Mouse (Mus musculus): ENCODE measurements around the gene Vcp. TPM values are rescaled to one million over a fixed set of nuclear protein-coding genes. Genes with fewer than 3 reads are reported as not detected.
A peak's percentile ranks its signal among the peaks of the same experiment; 100 is the strongest.

Gene Vcp
- total and polyA plus RNA-seq, 3 experiments: 136 to 261 (median 223) TPM

GRCm38 (mm10) chr4:43043644-43044357, 43.5 kb upstream of the Vcp start:
- peak; percentile 17 for DNase-seq (ENCODE audit: low spot score)
- TF ChIP-seq CTCF (IDR thresholded peaks at IDR 0.05; ENCODE audit: low read depth, low read length) (no peak), POLR2AphosphoS5 (IDR thresholded peaks at IDR 0.05; ENCODE audit: insufficient replicate concordance, low read depth, low read length) (no peak), TAL1 (conservative IDR thresholded peaks at IDR 0.05; ENCODE audit: low read depth, low read length) (no peak), GATA1 (IDR thresholded peaks at IDR 0.05; ENCODE audit: borderline replicate concordance, low read length) (no peak), GATA2 (IDR thresholded peaks at IDR 0.05; ENCODE audit: borderline replicate concordance, low read depth, low read length) (no peak)
- Histone ChIP-seq H3K27me3 (ENCODE audit: insufficient read depth, low read length) (peaks cover 6% of the 10 kb centered on the region), H3K36me3 (replicated peaks) (no peaks in the 10 kb centered on the region), H3K9me3 (replicated peaks) (no peaks in the 10 kb centered on the region), H3K4me1 (ENCODE audit: insufficient read depth, low read depth, low read length) (peaks cover 73% of the 10 kb centered on the region), H3K4me3 (ENCODE audit: low read depth, low read length) (peak overlapping the region; percentile 35; the same call in 1 of the 2 replicates)
- no peak for ATAC-seq (ENCODE audit: extremely low read depth, insufficient number of reproducible peaks, low FRiP score, poor library complexity, severe bottlenecking)

- ATAC-seq (ENCODE audit: extremely low read depth, insufficient number of reproducible peaks, low FRiP score, poor library complexity, severe bottlenecking): no peak
- no peak for TF ChIP-seq POLR2AphosphoS5 (IDR thresholded peaks at IDR 0.05; ENCODE audit: insufficient replicate concordance, low read depth, low read length)
- no peak for TF ChIP-seq TAL1 (conservative IDR thresholded peaks at IDR 0.05; ENCODE audit: low read depth, low read length)
- TF ChIP-seq CTCF (IDR thresholded peaks at IDR 0.05; ENCODE audit: low read depth, low read length): no peak
- no peak for TF ChIP-seq GATA2 (IDR thresholded peaks at IDR 0.05; ENCODE audit: borderline replicate concordance, low read depth, low read length)
- TF ChIP-seq GATA1 (IDR thresholded peaks at IDR 0.05; ENCODE audit: borderline replicate concordance, low read length): no peak
- no peak overlapping the region for H3K4me3 ChIP-seq (ENCODE audit: low read depth, low read length)
Measured at GRCm38 (mm10) chr4:43040881-43041547, 40.7 kb upstream of the Vcp start.

GRCm38 (mm10) chr4:43040114-43040572, 39.8 kb upstream of the Vcp start:
- Histone ChIP-seq H3K27me3 (ENCODE audit: insufficient read depth, low read length) (no peaks in the 10 kb centered on the region), H3K4me3 (ENCODE audit: low read depth, low read length) (peak overlapping the region; percentile 77), H3K36me3 (replicated peaks) (peaks cover 10% of the 10 kb centered on the region), H3K4me1 (ENCODE audit: insufficient read depth, low read depth, low read length) (peaks cover 84% of the 10 kb centered on the region), H3K9me3 (replicated peaks) (no peaks in the 10 kb centered on the region)
- peak; percentile 72 for DNase-seq (ENCODE audit: low spot score)
- peak; percentile 88 for ATAC-seq (ENCODE audit: extremely low read depth, insufficient number of reproducible peaks, low FRiP score, poor library complexity, severe bottlenecking)
- TF ChIP-seq CTCF (IDR thresholded peaks at IDR 0.05; ENCODE audit: low read depth, low read length) (no peak), GATA2 (IDR thresholded peaks at IDR 0.05; ENCODE audit: borderline replicate concordance, low read depth, low read length) (no peak), TAL1 (conservative IDR thresholded peaks at IDR 0.05; ENCODE audit: low read depth, low read length) (no peak), POLR2AphosphoS5 (IDR thresholded peaks at IDR 0.05; ENCODE audit: insufficient replicate concordance, low read depth, low read length) (no peak), GATA1 (IDR thresholded peaks at IDR 0.05; ENCODE audit: borderline replicate concordance, low read length) (no peak)

More at GRCm38 (mm10) chr4:43040881-43041547, 40.7 kb upstream of the Vcp start:
- peaks cover 2% of the 10 kb centered on the region; the same call in 1 of the 2 replicates for H3K27me3 ChIP-seq (ENCODE audit: insufficient read depth, low read length)
- H3K9me3 ChIP-seq (replicated peaks): no peaks in the 10 kb centered on the region
- no peak for DNase-seq (ENCODE audit: low spot score)
- peaks cover 83% of the 10 kb centered on the region for H3K4me1 ChIP-seq (ENCODE audit: insufficient read depth, low read depth, low read length)
- peaks cover 6% of the 10 kb centered on the region for H3K36me3 ChIP-seq (replicated peaks)

- TF ChIP-seq GATA2 (IDR thresholded peaks at IDR 0.05; ENCODE audit: borderline replicate concordance, low read depth, low read length) (no peak), GATA1 (IDR thresholded peaks at IDR 0.05; ENCODE audit: borderline replicate concordance, low read length) (no peak), TAL1 (conservative IDR thresholded peaks at IDR 0.05; ENCODE audit: low read depth, low read length) (no peak)
- no peak for DNase-seq (ENCODE audit: low spot score)
- Histone ChIP-seq H3K9me3 (replicated peaks) (no peaks in the 10 kb centered on the region), H3K27me3 (ENCODE audit: insufficient read depth, low read length) (no peaks in the 10 kb centered on the region), H3K36me3 (replicated peaks) (peaks cover 13% of the 10 kb centered on the region), H3K4me1 (ENCODE audit: insufficient read depth, low read depth, low read length) (peaks cover 79% of the 10 kb centered on the region), H3K4me3 (ENCODE audit: low read depth, low read length) (peak overlapping the region; percentile 77)
- no peak for ATAC-seq (ENCODE audit: extremely low read depth, insufficient number of reproducible peaks, low FRiP score, poor library complexity, severe bottlenecking)
Measured at GRCm38 (mm10) chr4:43039609-43040008, 39.3 kb upstream of the Vcp start.

GRCm38 (mm10) chr4:43038567-43039495, 38.5 kb upstream of the Vcp start:
- DNase-seq (ENCODE audit: low spot score): no peak
- Histone ChIP-seq H3K9me3 (replicated peaks) (no peaks in the 10 kb centered on the region), H3K4me1 (ENCODE audit: insufficient read depth, low read depth, low read length) (peaks cover 75% of the 10 kb centered on the region), H3K4me3 (ENCODE audit: low read depth, low read length) (peak overlapping the region; percentile 77), H3K36me3 (replicated peaks) (peaks cover 20% of the 10 kb centered on the region), H3K27me3 (ENCODE audit: insufficient read depth, low read length) (peaks cover under 1% of the 10 kb centered on the region; the same call in 1 of the 2 replicates)
- TF ChIP-seq POLR2AphosphoS5 (IDR thresholded peaks at IDR 0.05; ENCODE audit: insufficient replicate concordance, low read depth, low read length) (no peak), GATA1 (IDR thresholded peaks at IDR 0.05; ENCODE audit: borderline replicate concordance, low read length) (no peak), GATA2 (IDR thresholded peaks at IDR 0.05; ENCODE audit: borderline replicate concordance, low read depth, low read length) (no peak), CTCF (IDR thresholded peaks at IDR 0.05; ENCODE audit: low read depth, low read length) (no peak), TAL1 (conservative IDR thresholded peaks at IDR 0.05; ENCODE audit: low read depth, low read length) (no peak)
- ATAC-seq (ENCODE audit: extremely low read depth, insufficient number of reproducible peaks, low FRiP score, poor library complexity, severe bottlenecking): no peak
